In genomic region chr10:42591185-42591992, GRCm38 (mm10) we compare ENCODE assay signal across 9 mouse cellular contexts. TPM values are rescaled to one million over a fixed set of nuclear protein-coding genes. Genes with fewer than 3 reads are reported as not detected.
DNase-seq lines count a peak whose midpoint lies in the region; ATAC-seq and TF ChIP-seq lines count a peak whose summit lies in the region.
"Had no signal": no experiment of that assay in that cellular context is flagged by ENCODE, and none has a peak within 500 bp of the region (broad histone marks: within the 10 kb centered on the region; RNA-seq: fewer than 3 reads in every experiment).

No protein-coding gene starts in this region.

- no peaks in the 10 kb centered on the region for H3K9me3 ChIP-seq in heart, embryonic 11.5 days (replicated peaks; ENCODE audit: control insufficient read depth, low read length)
- H3K9me3 ChIP-seq in ES-Bruce4 (replicated peaks; ENCODE audit: control insufficient read depth, insufficient read depth, low read length, poor library complexity, severe bottlenecking): no peaks in the 10 kb centered on the region
- H3K9me3 ChIP-seq in forebrain, postnatal 0 days (ENCODE audit: low read length): no peaks in the 10 kb centered on the region
- peaks cover 2% of the 10 kb centered on the region; the same call in 1 of the 2 replicates for H3K9me3 ChIP-seq in midbrain, embryonic 10.5 days (replicated peaks)

- peak overlapping the region; percentile 36 for H3K4me3 ChIP-seq in heart, embryonic 11.5 days (ENCODE audit: low read depth, low read length)
- 0 out of 2 replicates have a peak overlapping the region, but pooled peaks have one; percentile 1 for H3K4me3 ChIP-seq in ES-Bruce4 (ENCODE audit: low read depth, low read length)
- H3K4me3 ChIP-seq in forebrain, postnatal 0 days (ENCODE audit: low read depth, low read length): peak overlapping the region; percentile 35
- H3K4me3 ChIP-seq in midbrain, embryonic 10.5 days: peak overlapping the region; percentile 52

- H3K27ac ChIP-seq in heart, embryonic 11.5 days (ENCODE audit: low read depth, low read length): no peak overlapping the region
- no peak overlapping the region for H3K27ac ChIP-seq in ES-Bruce4 (ENCODE audit: insufficient read depth, low read length)
- H3K27ac ChIP-seq in forebrain, postnatal 0 days (ENCODE audit: low read depth, low read length): no peak overlapping the region
- H3K27ac ChIP-seq in midbrain, embryonic 10.5 days (replicated peaks): peak overlapping the region; percentile 83

- no peak for DNase-seq in heart, postnatal 4 days
- DNase-seq in forebrain, postnatal 0 days: peak; percentile 53
- peak; percentile 82 for DNase-seq in midbrain, embryonic 10.5 days (ENCODE audit: low spot score)
- no peak for DNase-seq in adrenal gland, postnatal 25 days
- DNase-seq in frontal cortex, postnatal 14 days (ENCODE audit: low spot score in 2 of 2): no peak

- no peak for TF ChIP-seq EP300 in ES-Bruce4 (IDR thresholded peaks at IDR 0.05; ENCODE audit: insufficient read depth, low read depth, low read length)

- H3K36me3 ChIP-seq in heart, embryonic 11.5 days (ENCODE audit: control insufficient read depth, insufficient read depth, low read length): no peaks in the 10 kb centered on the region
- H3K36me3 ChIP-seq in ES-Bruce4 (ENCODE audit: control insufficient read depth, insufficient read depth, low read length, poor library complexity, severe bottlenecking): no peaks in the 10 kb centered on the region
- no peaks in the 10 kb centered on the region for H3K36me3 ChIP-seq in forebrain, postnatal 0 days (ENCODE audit: insufficient read depth)
- H3K36me3 ChIP-seq in midbrain, embryonic 10.5 days: peaks cover under 1% of the 10 kb centered on the region; the same call in 1 of the 2 replicates

- under 1% methylated on average over 67 of the region's 67 CpGs for WGBS in heart, embryonic 11.5 days (ENCODE audit: insufficient replicate concordance)
- WGBS in forebrain, postnatal 0 days: 2% methylated on average over 67 of the region's 67 CpGs
- WGBS in midbrain, embryonic 10.5 days: under 1% methylated on average over 67 of the region's 67 CpGs

- TF ChIP-seq CTCF in ES-Bruce4 (IDR thresholded peaks at IDR 0.05; ENCODE audit: low read depth, low read length): no peak
- no peak for TF ChIP-seq CTCF in forebrain, postnatal 0 days (IDR thresholded peaks at IDR 0.05; ENCODE audit: low read depth)

- no peak for TF ChIP-seq POLR2A in ES-Bruce4 (IDR thresholded peaks at IDR 0.05; ENCODE audit: insufficient read depth, low read length)

- H3K4me2 ChIP-seq in heart, embryonic 11.5 days: peak overlapping the region; percentile 60
- H3K4me2 ChIP-seq in forebrain, postnatal 0 days (ENCODE audit: low read depth): peak overlapping the region; percentile 59

- no peak for ATAC-seq in heart, embryonic 11.5 days (replicated peaks; ENCODE audit: insufficient number of reproducible peaks, low FRiP score, low TSS enrichment)
- peak; percentile 50 for ATAC-seq in forebrain, postnatal 0 days
- ATAC-seq in CD4-positive, CD25-positive, alpha-beta regulatory T cell, adult 4 months: no peak

- peaks cover 95% of the 10 kb centered on the region for H3K27me3 ChIP-seq in heart, embryonic 11.5 days (ENCODE audit: control insufficient read depth, insufficient read depth, low read length)
- peaks cover 38% of the 10 kb centered on the region for H3K27me3 ChIP-seq in ES-Bruce4 (ENCODE audit: control insufficient read depth, insufficient read depth, low read length, poor library complexity, severe bottlenecking)
- peaks cover 28% of the 10 kb centered on the region for H3K27me3 ChIP-seq in forebrain, postnatal 0 days (ENCODE audit: insufficient read depth, low read length)
- peaks cover 100% of the 10 kb centered on the region for H3K27me3 ChIP-seq in midbrain, embryonic 10.5 days (ENCODE audit: low read depth, poor library complexity, severe bottlenecking)

- H3K9ac ChIP-seq in heart, embryonic 11.5 days (ENCODE audit: low read depth, low read length): no peak overlapping the region
- no peak overlapping the region for H3K9ac ChIP-seq in ES-Bruce4 (ENCODE audit: low read depth, poor library complexity, severe bottlenecking)
- peak overlapping the region; percentile 25; the same call in 1 of the 2 replicates for H3K9ac ChIP-seq in forebrain, postnatal 0 days

- peaks cover 5% of the 10 kb centered on the region; the same call in 1 of the 2 replicates for H3K4me1 ChIP-seq in heart, embryonic 11.5 days (ENCODE audit: control insufficient read depth, insufficient read depth, low read length)
- H3K4me1 ChIP-seq in ES-Bruce4 (ENCODE audit: control insufficient read depth, insufficient read depth, low read length): no peaks in the 10 kb centered on the region
- peaks cover 9% of the 10 kb centered on the region for H3K4me1 ChIP-seq in forebrain, postnatal 0 days (ENCODE audit: insufficient read depth)
- H3K4me1 ChIP-seq in midbrain, embryonic 10.5 days: peaks cover 74% of the 10 kb centered on the region

RNA-seq across cellular contexts. Expression of gene Ostm1, which starts 7.8 kb away (rescaled TPM):
- 27.1 and 28.2 TPM in 2 replicates for polyA plus RNA-seq in heart, embryonic 11.5 days (2014; fragmentation: Nextera tagmentation; extraction: Ambion mirVana)
- total RNA-seq in heart, postnatal 4 days (2021): 10 to 100 TPM; 18.2 to 19.9 TPM
- polyA plus RNA-seq in ES-Bruce4 (2011; ENCODE audit: insufficient read depth, insufficient read length, low read depth, missing spikeins): 14.2 and 18.6 TPM in 2 replicates
- 42.9 and 44.6 TPM in 2 replicates for total RNA-seq in forebrain, postnatal 0 days (2014; rRNA removed)
- 35.2 and 39.2 TPM in 2 replicates for polyA plus RNA-seq in forebrain, postnatal 0 days (2015; fragmentation: Nextera tagmentation; extraction: Ambion mirVana)
- 22.8 and 26.7 TPM in 2 replicates for polyA plus RNA-seq in midbrain, embryonic 10.5 days (2016; fragmentation: Nextera tagmentation; extraction: Ambion mirVana)
- 27.4 TPM in 2 replicates for total RNA-seq in adrenal gland, postnatal 25 days (2021)
- polyA plus RNA-seq in CD4-positive, CD25-positive, alpha-beta regulatory T cell, adult 4 months (2017; shearing (Covaris generic)): 10 to 100 TPM; 39.9 TPM

RNA-seq across cellular contexts. Expression of gene Nr2e1, which starts 8.0 kb away (rescaled TPM):
- polyA plus RNA-seq in heart, embryonic 11.5 days (2014; fragmentation: Nextera tagmentation; extraction: Ambion mirVana): 0.06 TPM in 1 of 2 replicates, not detected in the other
- not detected for total RNA-seq in heart, postnatal 4 days (2021)
- polyA plus RNA-seq in ES-Bruce4 (2011; ENCODE audit: insufficient read depth, insufficient read length, low read depth, missing spikeins): not detected in 2 replicates
- 3.9 and 6.2 TPM in 2 replicates for total RNA-seq in forebrain, postnatal 0 days (2014; rRNA removed)
- polyA plus RNA-seq in forebrain, postnatal 0 days (2015; fragmentation: Nextera tagmentation; extraction: Ambion mirVana): 8.3 and 10.2 TPM in 2 replicates
- polyA plus RNA-seq in midbrain, embryonic 10.5 days (2016; fragmentation: Nextera tagmentation; extraction: Ambion mirVana): 25.3 and 26.3 TPM in 2 replicates
- not detected in 2 replicates for total RNA-seq in adrenal gland, postnatal 25 days (2021)
- not detected for polyA plus RNA-seq in CD4-positive, CD25-positive, alpha-beta regulatory T cell, adult 4 months (2017; shearing (Covaris generic))
- polyA plus RNA-seq: spleen, adult 2 months had no signal

Comparison
In these comparisons a context has a peak if more than half of its experiments do, and no peak if none do; other contexts are left out.
1. H3K4me3 ChIP-seq: peak in every context shown above with its lines; median percentile 52 in midbrain, embryonic 10.5 days; 36 in heart, embryonic 11.5 days; 35 in forebrain, postnatal 0 days; 1 in ES-Bruce4.
2. DNase-seq: peak in forebrain, postnatal 0 days (single experiment) and midbrain, embryonic 10.5 days (single experiment); none in heart, postnatal 4 days (single experiment), adrenal gland, postnatal 25 days (single experiment) and frontal cortex, postnatal 14 days (0 of 2).